Mouse (Mus musculus) telencephalon, adult 2 months (tissue): ENCODE data around the gene Klc3.

Source experiments
- DNase-seq: peaks from one replicate; pipeline ENCODE4 v3.0.0-alpha.2; 2011; ENCODE audit warnings: low read depth, low spot score

Gene Klc3

GRCm38 (mm10) chr7:19359892-19360641, 43.8 kb downstream of the Klc3 start:
- no peak for DNase-seq

GRCm38 (mm10) chr7:19359299-19359891, 44.5 kb downstream of the Klc3 start, which contains the start of the genes Cd3eap and Ppp1r13l:
Cd3eap (minus strand) TSS chr7:19359483.
Ppp1r13l (plus strand) TSS chr7:19359749.
- peak; percentile 93 for DNase-seq

GRCm38 (mm10) chr7:19358634-19359033, 45.3 kb downstream of the Klc3 start:
- no peak for DNase-seq

GRCm38 (mm10) chr7:19357381-19358375, 46.2 kb downstream of the Klc3 start:
- no peak for DNase-seq

GRCm38 (mm10) chr7:19356311-19356710, 47.6 kb downstream of the Klc3 start:
- no peak for DNase-seq

- DNase-seq: no peak
These were observed 48.9 kb downstream of the Klc3 start for GRCm38 (mm10) chr7:19354991-19355390.

GRCm38 (mm10) chr7:19350221-19350620, 53.7 kb downstream of the Klc3 start:
- DNase-seq: no peak

- no peak for DNase-seq
These were observed 54.6 kb downstream of the Klc3 start for GRCm38 (mm10) chr7:19349188-19349915.

- peak; percentile 96 for DNase-seq
These were observed 58.9 kb downstream of the Klc3 start for GRCm38 (mm10) chr7:19344938-19345471.
